Mouse (Mus musculus): ENCODE measurements at regions not wholly inside any gene's neighbourhood (a gene's known extent, or its start where the extent isn't known, plus 50 kb on each side); places are given as distances from the start of the nearest gene placed in this dataset.
A peak's percentile ranks its signal among the peaks of the same experiment; 100 is the strongest.

- Histone ChIP-seq H3K9ac (ENCODE audit: control insufficient read depth, low read depth, low read length, poor library complexity, severe bottlenecking) (no peak overlapping the region), H3K27me3 (ENCODE audit: control insufficient read depth in 1 of 2, insufficient read depth in 2 of 2, low read length in 2 of 2) (no peaks in the 10 kb centered on the region; a peak in 2 of 4 replicates), H3K4me1 (ENCODE audit: control insufficient read depth in 1 of 2, insufficient read depth in 2 of 2, low read length in 2 of 2) (0 out of 4 replicates have a peak, but pooled peaks cover 0 to 2% of the 10 kb centered on the region in 2 experiments), H3K79me2 (ENCODE audit: control insufficient read depth, insufficient read depth, low read length, poor library complexity) (no peaks in the 10 kb centered on the region), H3K27ac (ENCODE audit: control insufficient read depth, low read depth, low read length) (no peak overlapping the region), H3K9me3 (replicated peaks; ENCODE audit: insufficient read depth, low read length) (no peaks in the 10 kb centered on the region), H3K4me3 (ENCODE audit: control insufficient read depth in 1 of 2, insufficient read depth in 1 of 2, low read depth in 2 of 2, low read length in 2 of 2) (no peak overlapping the region), H3K36me3 (ENCODE audit: control insufficient read depth in 1 of 2, insufficient read depth in 2 of 2, low read length in 2 of 2) (no peaks in the 10 kb centered on the region)
- DNase-seq (ENCODE audit: low read depth, low spot score): no peak
- TF ChIP-seq MXI1 (IDR thresholded peaks at IDR 0.05; ENCODE audit: low read depth, low read length) (no peak), MYC (IDR thresholded peaks at IDR 0.05; ENCODE audit: low read depth, low read length) (no peak), POLR2AphosphoS2 (IDR thresholded peaks at IDR 0.05; ENCODE audit: low read length) (no peak), MAZ (IDR thresholded peaks at IDR 0.05; ENCODE audit: low read depth, low read length) (no peak), E2F4 (IDR thresholded peaks at IDR 0.05; ENCODE audit: borderline replicate concordance, low read depth, low read length) (no peak), USF1 (IDR thresholded peaks at IDR 0.05; ENCODE audit: low read depth, low read length) (no peak), ETS1 (IDR thresholded peaks at IDR 0.05; ENCODE audit: low read depth, low read length) (no peak), RAD21 (IDR thresholded peaks at IDR 0.05; ENCODE audit: low read depth, low read length) (no peak), GATA1 (IDR thresholded peaks at IDR 0.05; ENCODE audit: low read depth, low read length) (no peak), ZC3H11A (IDR thresholded peaks at IDR 0.05; ENCODE audit: low read depth, low read length) (no peak), TBP (IDR thresholded peaks at IDR 0.05; ENCODE audit: low read depth, low read length) (no peak), MEF2A (IDR thresholded peaks at IDR 0.05; ENCODE audit: extremely low read depth, insufficient replicate concordance, low read depth, low read length, poor library complexity, severe bottlenecking) (no peak), SMC3 (IDR thresholded peaks at IDR 0.05; ENCODE audit: low read depth, low read length) (no peak), ZMIZ1 (IDR thresholded peaks at IDR 0.05; ENCODE audit: low read depth, low read length) (no peak), HCFC1 (IDR thresholded peaks at IDR 0.05; ENCODE audit: low read depth, low read length) (no peak), ZNF384 (IDR thresholded peaks at IDR 0.05; ENCODE audit: low read depth, low read length) (no peak)
Observed at GRCm38 (mm10) chr2:30724521-30724920, 78.9 kb downstream of the 1700001O22Rik start.

- Histone ChIP-seq H3K79me2 (ENCODE audit: control insufficient read depth, insufficient read depth, low read length, poor library complexity) (no peaks in the 10 kb centered on the region), H3K4me1 (ENCODE audit: control insufficient read depth in 1 of 2, insufficient read depth in 2 of 2, low read length in 2 of 2) (peaks cover 0 to 4% of the 10 kb centered on the region in 2 experiments; a peak in 1 of 4 replicates), H3K4me3 (ENCODE audit: control insufficient read depth in 1 of 2, insufficient read depth in 1 of 2, low read depth in 2 of 2, low read length in 2 of 2) (no peak overlapping the region), H3K9me3 (replicated peaks; ENCODE audit: insufficient read depth, low read length) (no peaks in the 10 kb centered on the region), H3K27me3 (ENCODE audit: control insufficient read depth in 1 of 2, insufficient read depth in 2 of 2, low read length in 2 of 2) (no peaks in the 10 kb centered on the region; a peak in 2 of 4 replicates), H3K36me3 (ENCODE audit: control insufficient read depth in 1 of 2, insufficient read depth in 2 of 2, low read length in 2 of 2) (no peaks in the 10 kb centered on the region), H3K9ac (ENCODE audit: control insufficient read depth, low read depth, low read length, poor library complexity, severe bottlenecking) (no peak overlapping the region), H3K27ac (ENCODE audit: control insufficient read depth, low read depth, low read length) (no peak overlapping the region)
- no peak for TF ChIP-seq GATA1 (IDR thresholded peaks at IDR 0.05; ENCODE audit: low read depth, low read length)
- TF ChIP-seq MAZ (IDR thresholded peaks at IDR 0.05; ENCODE audit: low read depth, low read length): no peak
- no peak for TF ChIP-seq POLR2A (IDR thresholded peaks at IDR 0.05; ENCODE audit: control insufficient read depth in 1 of 2, insufficient read depth in 1 of 2, low read depth in 1 of 2, low read length in 2 of 2, poor library complexity in 1 of 2)
- TF ChIP-seq ETS1 (IDR thresholded peaks at IDR 0.05; ENCODE audit: low read depth, low read length): no peak
- TF ChIP-seq CTCF (IDR thresholded peaks at IDR 0.05 in 2 of 3, conservative IDR thresholded peaks at IDR 0.05 in 1 of 3; ENCODE audit: control insufficient read depth in 1 of 3, insufficient read depth in 1 of 3, low read depth in 2 of 3, low read length in 3 of 3, poor library complexity in 1 of 3, severe bottlenecking in 1 of 3): no peak
- no peak for TF ChIP-seq USF1 (IDR thresholded peaks at IDR 0.05; ENCODE audit: low read depth, low read length)
- no peak for TF ChIP-seq HCFC1 (IDR thresholded peaks at IDR 0.05; ENCODE audit: low read depth, low read length)
- no peak for TF ChIP-seq GABPA (IDR thresholded peaks at IDR 0.05; ENCODE audit: low read depth, low read length)
- TF ChIP-seq EP300 (IDR thresholded peaks at IDR 0.05; ENCODE audit: low read depth in 1 of 2, low read length in 2 of 2): no peak
- no peak for TF ChIP-seq POLR2AphosphoS5 (IDR thresholded peaks at IDR 0.05; ENCODE audit: borderline replicate concordance, low read depth, low read length)
- TF ChIP-seq UBTF (IDR thresholded peaks at IDR 0.05; ENCODE audit: borderline replicate concordance, insufficient read depth, low read depth, low read length): no peak
- TF ChIP-seq SMC3 (IDR thresholded peaks at IDR 0.05; ENCODE audit: low read depth, low read length): no peak
- peak; percentile 29 for DNase-seq (ENCODE audit: low read depth, low spot score)
Observed at GRCm38 (mm10) chr2:30723059-30723587, 80.3 kb downstream of the 1700001O22Rik start.
